Mouse (Mus musculus) Patski (cell line): ENCODE data around the gene Ccr6. TPM values are rescaled to one million over a fixed set of nuclear protein-coding genes. Genes with fewer than 3 reads are reported as not detected.

Source experiments
- ATAC-seq: fragments of 100-300 bp; one replicate; pipeline ENCODE4 v1.8.0; 2021
- CTCF ChIA-PET: fragments of 350-600 bp; sonication (Branson Sonifier 250); formaldehyde crosslinking; loops from one replicate; lab custom pipeline; 2022; ENCODE audit warnings: inconsistent platforms; lab: Charles Lee
- POLR2A ChIA-PET: fragments of 350-600 bp; sonication (Branson Sonifier 250); formaldehyde crosslinking; loops from one replicate; lab custom pipeline; 2022; ENCODE audit warnings: antibody characterized with exemption, inconsistent platforms; lab: Charles Lee
- DNase-seq: peaks from one replicate; pipeline ENCODE4 v3.0.0-alpha.2; 2011; ENCODE audit warnings: low read depth, low spot score
- H3K27me3 ChIP-seq: fragments of 371-371 bp; one replicate; pipeline ENCODE4 v1.5.1; 2021
- CTCF ChIP-seq: fragments of 100-300 bp; IDR thresholded peaks from one replicate; pipeline ENCODE4 v1.5.1; 2021
- in situ Hi-C: fragments of 300-500 bp; cut with MboI; formaldehyde crosslinking; loops from 3 replicates; pipeline ENCODE4 v1.11.1; 2018; ENCODE audit warnings: low pct_unique_long_range_greater_than_20kb, mixed read lengths
- polyA plus RNA-seq: library from polyadenylated mRNA; unstranded; gene quantifications from one replicate; pipeline ENCODE4 v1.2.3, GENCODE M21; 2021

Ccr6 gene
- polyA plus RNA-seq, 1 experiment from 2014 or later = not detected

GRCm38 (mm10) chr17:8282821-8283525 is 47.1 kb downstream of the Ccr6 start, which contains the start of gene Mpc1:
Gene Mpc1 (plus strand): TSS chr17:8282904.
- ATAC-seq (peak; percentile 54), DNase-seq (peak; percentile 47)
- in situ Hi-C loops = no loop called here
- CTCF ChIA-PET = no interaction called here
- no peak for TF ChIP-seq CTCF
- H3K27me3 ChIP-seq = no peaks in the 10 kb centered on the region
- POLR2A ChIA-PET = no interaction called here

DNA sequence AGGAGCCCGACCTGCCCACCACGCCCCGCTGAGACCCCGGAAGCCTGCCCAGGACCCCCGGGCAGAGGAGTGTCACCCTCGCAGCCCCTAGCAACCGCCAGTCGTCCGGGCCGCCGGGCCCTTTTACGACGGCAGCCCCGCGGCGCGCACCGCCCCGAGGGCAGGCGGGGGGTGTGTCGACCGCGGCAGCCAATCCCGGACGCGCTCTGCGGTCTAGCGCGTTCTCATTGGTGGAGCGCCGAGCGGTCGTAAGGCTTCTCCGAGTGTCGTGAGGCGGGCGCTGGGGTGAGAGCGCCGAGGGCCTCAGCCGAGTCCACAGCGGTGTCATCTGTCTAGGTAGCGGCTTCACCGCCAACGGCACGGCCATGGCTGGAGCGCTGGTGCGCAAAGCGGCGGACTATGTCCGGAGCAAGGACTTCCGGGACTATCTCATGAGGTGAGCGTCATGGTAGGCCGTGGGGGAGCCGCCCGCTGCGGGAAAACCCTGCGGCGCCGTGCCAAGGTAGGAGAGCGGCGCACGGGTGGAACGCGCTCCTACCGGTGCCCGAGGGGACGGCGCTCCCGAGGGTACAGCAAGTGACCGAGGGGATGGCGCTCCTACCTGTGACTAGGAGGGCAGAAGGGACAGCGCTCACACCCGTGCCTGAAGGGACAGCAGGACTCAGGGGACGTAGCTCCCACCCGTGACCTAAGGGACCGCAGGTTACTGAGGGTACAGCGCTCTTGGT is 47.8 kb downstream of the Ccr6 start:
- POLR2A ChIA-PET = interaction anchor here (1.3 kb wide), 1 partner anchor 25 kb away, joined by 4 read pairs; no protein-coding TSS in a partner anchor
- CTCF ChIA-PET = no interaction called here
- DNase-seq (peak; percentile 70), ATAC-seq (peak; percentile 95)
- no peak for TF ChIP-seq CTCF
- in situ Hi-C loops = no loop called here
- H3K27me3 ChIP-seq = no peaks in the 10 kb centered on the region

DNA sequence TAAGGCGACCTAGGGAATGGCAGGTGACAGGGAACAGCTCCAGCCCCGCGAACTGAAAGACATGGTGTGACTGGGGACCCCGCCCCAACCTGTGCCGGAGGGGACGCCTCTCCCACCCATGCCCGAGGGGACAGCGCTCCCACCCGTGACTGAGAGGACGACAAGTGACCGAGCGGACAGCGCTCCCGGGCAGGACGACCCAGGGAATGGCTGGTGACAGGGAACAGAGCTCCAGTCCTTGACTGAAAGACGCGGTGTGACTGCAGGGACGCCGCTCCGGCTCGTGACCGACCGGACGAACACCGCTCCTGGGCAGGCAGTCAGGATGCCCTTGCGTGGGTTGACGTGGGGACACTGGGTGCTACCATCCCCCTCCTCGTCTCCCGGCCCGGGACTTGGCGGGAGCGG is 48.4 kb downstream of the Ccr6 start:
- DNase-seq (no peak), ATAC-seq (peak; percentile 3)
- H3K27me3 ChIP-seq = no peaks in the 10 kb centered on the region
- POLR2A ChIA-PET = interaction anchor here (1.3 kb wide), 1 partner anchor 25 kb away, joined by 4 read pairs; no protein-coding TSS in a partner anchor
- CTCF ChIA-PET = no interaction called here
- in situ Hi-C loops = no loop called here
- no peak for TF ChIP-seq CTCF

- no peak for ATAC-seq
- no peak for DNase-seq
- in situ Hi-C loops = no loop called here
- TF ChIP-seq CTCF = no peak
- ChIA-PET POLR2A (interaction anchor here (1.3 kb wide), 1 partner anchor 26 kb away, joined by 4 read pairs; no protein-coding TSS in a partner anchor), CTCF (no interaction called here)
- H3K27me3 ChIP-seq = no peaks in the 10 kb centered on the region
These were observed 49.2 kb downstream of the Ccr6 start for GRCm38 (mm10) chr17:8285056-8285455.

DNA sequence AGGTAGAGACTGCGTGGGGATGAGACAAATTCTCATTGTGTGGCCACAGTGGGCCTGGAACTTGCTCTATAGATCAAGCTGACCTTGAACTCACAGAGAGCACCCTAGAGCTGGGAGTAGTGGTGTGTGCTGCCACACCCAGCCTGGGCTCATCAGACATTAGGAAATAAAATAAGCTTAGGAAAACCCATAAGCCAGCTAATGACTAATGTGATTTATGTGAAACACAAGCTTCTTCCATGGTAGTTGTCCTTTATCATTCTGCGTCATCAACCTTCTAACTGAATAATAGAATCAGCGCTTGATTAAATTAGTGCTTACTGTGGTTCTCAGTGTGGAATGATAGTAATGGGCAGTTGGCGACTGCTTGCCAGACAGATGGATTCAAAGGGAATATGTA is 51.1 kb downstream of the Ccr6 start:
- no peaks in the 10 kb centered on the region for H3K27me3 ChIP-seq
- no peak for ATAC-seq
- TF ChIP-seq CTCF = no peak
- DNase-seq = no peak
- POLR2A ChIA-PET = no interaction called here
- CTCF ChIA-PET = interaction anchor here (1.0 to 1.5 kb wide), 3 partner anchors 21 to 89 kb away, joined by 3 to 4 read pairs (median 4); no protein-coding TSS in a partner anchor
- in situ Hi-C loops = no loop called here

DNA sequence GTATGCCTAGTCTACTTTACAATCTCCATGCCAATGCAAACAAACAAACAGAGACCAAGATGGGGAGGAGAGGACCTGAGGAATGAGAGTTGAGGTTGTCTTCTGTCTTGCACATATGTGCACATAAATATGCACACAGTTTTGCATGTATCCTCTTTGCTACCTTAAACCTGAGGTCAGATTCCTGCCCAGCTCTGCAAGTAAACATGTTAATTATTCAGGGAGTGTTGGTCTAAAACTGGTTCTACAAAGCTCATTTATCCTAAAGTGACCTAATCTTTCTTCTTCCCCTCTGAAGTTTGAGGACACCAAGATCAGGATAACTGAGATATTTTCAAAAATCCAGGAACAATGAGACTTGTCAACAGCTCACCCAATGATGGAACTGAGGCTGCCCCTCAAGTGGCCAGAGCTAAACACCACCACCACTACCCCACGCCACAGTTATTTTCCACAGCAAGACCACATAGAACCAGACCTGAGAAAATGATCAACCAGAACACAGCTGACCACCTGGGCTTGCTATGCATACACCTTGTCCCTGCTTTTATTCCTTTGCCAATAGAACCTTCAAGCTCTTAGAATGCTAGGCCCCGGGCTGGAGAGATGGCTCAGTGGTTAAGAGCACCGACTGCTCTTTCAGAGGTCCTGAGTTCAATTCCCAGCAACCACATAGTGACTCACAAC is 54.3 kb downstream of the Ccr6 start:
- ATAC-seq = no peak
- no peaks in the 10 kb centered on the region for H3K27me3 ChIP-seq
- no peak for TF ChIP-seq CTCF
- no peak for DNase-seq
- ChIA-PET CTCF (interaction anchor here (1.2 kb wide), 1 partner anchor 82 kb away, joined by 5 read pairs; no protein-coding TSS in a partner anchor), POLR2A (no interaction called here)
- in situ Hi-C loops = no loop called here

- ChIA-PET POLR2A (no interaction called here), CTCF (no interaction called here)
- no peaks in the 10 kb centered on the region for H3K27me3 ChIP-seq
- in situ Hi-C loops = no loop called here
- TF ChIP-seq CTCF = no peak
- DNase-seq = no peak
- ATAC-seq = no peak
These were observed 54.9 kb downstream of the Ccr6 start for GRCm38 (mm10) chr17:8290736-8291135.

- no peaks in the 10 kb centered on the region for H3K27me3 ChIP-seq
- POLR2A ChIA-PET = no interaction called here
- DNase-seq = no peak
- in situ Hi-C loops = no loop called here
- no peak for ATAC-seq
- peak; percentile 43 for TF ChIP-seq CTCF
- CTCF ChIA-PET = no interaction called here
These were observed 60.0 kb downstream of the Ccr6 start for GRCm38 (mm10) chr17:8295825-8296224.

- DNase-seq (no peak), ATAC-seq (no peak)
- no peak for TF ChIP-seq CTCF
- H3K27me3 ChIP-seq = no peaks in the 10 kb centered on the region
- CTCF ChIA-PET = no interaction called here
- in situ Hi-C loops = no loop called here
- POLR2A ChIA-PET = interaction anchor here (0.5 kb wide), 1 partner anchor 80 kb away, joined by 3 read pairs; no protein-coding TSS in a partner anchor
These were observed 60.5 kb downstream of the Ccr6 start for GRCm38 (mm10) chr17:8296313-8296844.

DNA sequence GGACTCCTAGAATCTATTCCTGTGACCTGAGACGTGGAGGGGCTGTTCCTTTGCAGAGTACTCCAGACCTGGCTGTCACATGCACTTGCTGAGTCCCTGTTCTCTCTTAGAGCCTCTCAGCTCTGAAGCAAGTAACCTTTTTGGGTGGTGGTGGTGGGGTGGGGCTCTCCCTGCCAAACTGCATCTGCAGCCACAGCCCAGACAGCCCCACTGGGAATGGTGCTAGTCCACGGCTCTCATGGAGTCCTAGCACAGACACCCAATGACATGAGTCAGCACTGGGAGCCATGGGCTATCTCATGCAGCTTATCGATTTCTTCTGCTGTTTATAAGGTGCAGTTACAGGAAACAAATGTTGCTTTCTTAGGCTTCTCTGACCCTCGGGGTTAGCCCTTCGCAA is 61.9 kb downstream of the Ccr6 start:
- no peaks in the 10 kb centered on the region for H3K27me3 ChIP-seq
- ChIA-PET POLR2A (no interaction called here), CTCF (no interaction called here)
- in situ Hi-C loops = no loop called here
- ATAC-seq = no peak
- no peak for DNase-seq
- TF ChIP-seq CTCF = no peak
